Mouse (Mus musculus) WW6 (cell line): ENCODE measurements around the gene Nalcn.

Source experiments
- DNase-seq: peaks from one replicate; pipeline ENCODE4 v3.0.0-alpha.2; 2013; ENCODE audit warnings: low read depth, low spot score

Gene Nalcn

DNA sequence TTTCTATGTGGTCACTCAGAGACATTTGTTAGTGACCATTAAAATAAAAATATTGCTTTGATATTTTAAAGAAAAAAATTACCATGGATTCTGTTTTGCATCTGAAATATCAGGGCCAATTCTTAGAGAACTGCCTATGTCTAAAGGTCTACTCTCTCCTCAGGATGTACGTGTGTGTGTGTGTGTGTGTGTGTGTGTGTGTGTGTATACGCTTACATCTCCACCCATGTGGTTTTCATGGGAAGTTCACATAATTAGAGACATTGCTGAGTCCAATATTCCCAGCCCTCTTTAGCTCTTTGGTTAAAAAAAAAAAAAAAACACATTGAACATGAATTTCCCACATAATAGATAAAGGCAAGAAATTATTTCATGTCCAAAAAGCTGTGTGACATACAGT, 114.0 kb downstream of the Nalcn start:
- DNase-seq: no peak

DNA sequence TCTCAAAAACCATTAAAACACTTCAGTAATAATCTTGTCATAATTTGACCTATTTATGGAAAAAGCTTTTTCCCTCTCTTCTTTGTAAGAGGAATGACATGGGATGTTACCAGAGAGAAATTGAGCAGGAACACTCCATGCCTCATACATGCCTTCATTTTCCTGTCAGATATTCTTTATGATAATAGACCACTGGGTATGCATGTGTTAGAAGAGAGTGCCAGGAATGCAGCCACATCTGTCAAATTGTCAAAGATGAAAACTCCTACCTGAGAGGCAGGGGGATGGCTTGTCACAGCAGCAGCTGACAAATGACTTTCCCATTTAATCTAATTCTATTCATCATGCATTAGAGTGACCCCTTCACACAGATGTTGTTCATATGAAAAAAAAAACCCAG, 131.4 kb downstream of the Nalcn start:
- DNase-seq: no peak

DNA sequence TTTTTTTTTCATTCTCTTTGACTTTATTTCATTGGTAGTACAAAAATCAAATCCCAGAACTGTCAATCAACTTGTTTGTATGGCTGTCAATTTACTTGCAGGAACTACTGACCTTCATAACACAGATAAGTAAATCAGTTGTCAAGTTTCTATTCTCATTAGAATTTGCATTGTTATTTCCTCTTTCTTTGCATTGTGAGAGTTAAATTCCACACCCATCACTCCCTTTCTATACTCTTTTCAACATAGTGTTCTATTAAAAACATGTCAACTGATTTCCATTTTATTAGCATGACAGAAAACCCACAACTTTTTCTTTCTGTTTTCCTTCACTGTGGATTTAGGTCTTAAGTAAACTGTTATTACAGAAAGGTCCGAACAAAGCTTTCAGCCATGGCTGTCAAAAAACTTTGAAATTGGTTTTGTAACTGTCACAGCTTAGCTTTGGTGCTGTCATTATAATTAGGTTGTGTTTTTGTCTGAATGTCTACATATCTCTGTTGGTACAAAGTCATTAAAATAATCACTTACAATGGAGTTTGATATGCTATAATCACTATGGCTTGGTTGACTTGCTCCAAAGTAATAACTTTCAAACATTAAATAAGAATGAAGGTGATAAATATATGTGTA, 138.3 kb downstream of the Nalcn start:
- DNase-seq: no peak

DNA sequence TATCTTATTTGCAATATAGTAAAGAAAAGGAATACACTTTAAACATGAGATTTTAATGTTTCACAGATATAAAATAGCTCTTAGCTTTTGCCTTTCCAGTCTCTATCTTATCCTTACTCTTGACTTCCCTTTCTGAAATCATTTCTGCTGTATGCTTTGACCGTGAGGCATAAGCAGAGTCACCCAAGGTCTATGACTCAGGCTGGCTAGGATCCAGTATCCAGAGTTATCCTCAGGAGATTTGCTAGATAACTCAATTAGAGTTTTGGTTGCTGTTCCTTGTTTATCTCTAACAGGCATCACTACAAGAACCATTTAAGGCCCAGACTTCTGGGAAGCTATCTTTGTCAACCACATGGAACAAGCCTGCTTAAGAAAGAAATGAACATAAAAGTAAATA, 164.9 kb downstream of the Nalcn start:
- DNase-seq: no peak

GRCm38 (mm10) chr14:123446031-123446430, 180.9 kb downstream of the Nalcn start:
- DNase-seq: no peak

- DNase-seq: no peak
Measured at GRCm38 (mm10) chr14:123435542-123435941, 191.4 kb downstream of the Nalcn start.

- DNase-seq: no peak
Measured at GRCm38 (mm10) chr14:123376167-123376855, 250.6 kb downstream of the Nalcn start.

DNA sequence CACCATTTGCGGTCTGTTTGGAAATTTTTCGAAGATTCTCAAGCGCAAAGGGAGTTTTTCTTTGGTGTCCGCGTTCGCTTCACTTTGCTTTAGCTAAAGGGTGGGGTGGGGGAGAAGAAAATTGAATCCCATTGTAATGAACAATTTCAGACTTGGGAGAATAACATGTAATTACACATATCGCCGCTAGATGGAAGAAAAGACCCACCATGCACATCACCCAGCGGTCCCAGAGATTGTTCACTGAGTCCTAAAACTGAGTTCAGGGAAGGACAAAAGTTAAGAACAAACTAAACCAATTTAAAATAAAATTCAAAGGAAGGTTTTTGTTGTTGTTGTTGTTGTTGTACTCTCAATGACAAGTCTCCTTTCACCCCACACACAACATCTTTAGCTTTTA, 255.4 kb downstream of the Nalcn start:
- DNase-seq: no peak

DNA sequence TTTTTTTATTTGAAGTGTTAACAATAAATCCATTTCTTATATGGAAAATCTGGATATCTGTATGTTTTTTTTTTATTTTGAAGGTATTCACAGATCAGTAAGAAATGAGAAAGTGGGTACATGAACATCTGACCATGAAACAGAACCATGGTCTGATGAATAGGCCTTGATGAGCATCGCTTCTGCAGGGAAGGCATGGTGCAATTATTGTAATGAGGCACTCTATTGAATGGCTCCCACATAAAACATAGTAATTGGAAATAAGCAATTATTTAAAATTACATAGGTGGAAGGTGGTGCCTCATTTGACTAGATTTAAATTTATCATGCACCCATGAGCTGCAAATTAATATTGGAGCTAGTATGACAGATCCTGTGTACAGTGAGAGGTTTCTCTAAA, 267.3 kb downstream of the Nalcn start:
- no peak for DNase-seq

- peak; percentile 16 for DNase-seq
Measured at GRCm38 (mm10) chr14:123352973-123353372, 274.0 kb downstream of the Nalcn start.

DNA sequence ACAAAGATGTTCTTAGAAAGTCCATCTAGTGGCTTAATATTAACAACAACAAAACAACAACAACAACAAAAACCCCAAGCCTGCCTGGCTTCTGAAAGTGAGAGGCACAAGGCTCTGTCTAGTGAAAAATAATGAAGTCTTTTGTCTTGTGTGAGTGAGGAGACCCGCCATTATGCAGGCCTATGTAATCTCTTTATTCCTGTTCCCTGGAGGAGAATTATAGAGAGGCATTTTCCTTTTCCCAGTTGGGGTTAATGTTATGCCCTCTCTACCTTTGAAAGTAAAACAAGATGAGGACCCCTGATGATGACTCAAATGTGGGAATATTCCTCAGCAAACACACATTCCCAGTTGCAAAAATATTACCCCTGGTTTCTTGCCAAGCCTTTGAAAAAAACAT, 295.1 kb downstream of the Nalcn start:
- DNase-seq: no peak

- no peak for DNase-seq
Measured at GRCm38 (mm10) chr14:123314369-123314768, 312.6 kb downstream of the Nalcn start.

DNA sequence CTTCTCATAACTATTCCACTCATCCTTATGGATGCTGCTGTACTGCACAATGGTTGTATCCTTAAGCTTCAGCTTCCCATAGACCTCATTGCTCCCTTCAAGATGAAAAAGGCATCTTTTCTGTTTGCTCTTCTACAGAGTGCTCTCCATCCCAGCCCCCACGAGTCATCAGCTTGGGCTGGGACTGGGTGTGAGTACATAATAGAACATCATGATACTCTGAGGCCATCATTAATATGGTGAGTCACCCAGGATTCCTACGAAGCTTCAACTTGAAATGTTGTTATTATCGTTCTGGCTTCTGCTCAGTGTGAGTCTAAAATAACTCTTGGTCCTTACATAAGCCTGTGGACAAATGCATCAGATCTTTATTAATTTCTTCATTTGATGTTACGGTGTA, 314.6 kb downstream of the Nalcn start:
- no peak for DNase-seq

- no peak for DNase-seq
Measured at GRCm38 (mm10) chr14:123296068-123296467, 330.9 kb downstream of the Nalcn start.

GRCm38 (mm10) chr14:123291118-123292007, 335.6 kb downstream of the Nalcn start:
- no peak for DNase-seq

GRCm38 (mm10) chr14:123282165-123282564, 344.8 kb downstream of the Nalcn start:
- no peak for DNase-seq

GRCm38 (mm10) chr14:123272121-123272520, 354.8 kb downstream of the Nalcn start:
- no peak for DNase-seq

- DNase-seq: no peak
Measured at GRCm38 (mm10) chr14:123240738-123241137, 386.2 kb downstream of the Nalcn start.

DNA sequence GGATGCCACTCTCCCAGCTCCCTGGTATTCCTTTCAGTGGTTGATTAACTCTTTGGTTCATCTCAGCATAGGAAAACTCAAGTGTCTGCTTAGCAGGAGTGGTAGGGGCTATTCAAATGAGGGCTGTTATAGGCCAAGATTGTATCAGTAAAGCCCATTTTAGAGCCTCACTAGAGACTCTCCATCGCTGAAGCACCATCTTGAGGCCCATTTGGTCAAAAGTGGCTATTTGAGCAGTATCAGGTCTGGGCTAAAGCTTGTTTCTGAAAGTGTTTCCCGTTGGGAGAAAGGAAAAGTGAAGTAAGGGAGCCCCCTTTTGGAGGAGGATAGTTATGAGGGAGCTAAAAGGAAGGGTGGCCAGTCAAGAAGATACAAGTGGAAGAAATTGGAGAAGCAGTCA, 387.0 kb downstream of the Nalcn start:
- no peak for DNase-seq

DNA sequence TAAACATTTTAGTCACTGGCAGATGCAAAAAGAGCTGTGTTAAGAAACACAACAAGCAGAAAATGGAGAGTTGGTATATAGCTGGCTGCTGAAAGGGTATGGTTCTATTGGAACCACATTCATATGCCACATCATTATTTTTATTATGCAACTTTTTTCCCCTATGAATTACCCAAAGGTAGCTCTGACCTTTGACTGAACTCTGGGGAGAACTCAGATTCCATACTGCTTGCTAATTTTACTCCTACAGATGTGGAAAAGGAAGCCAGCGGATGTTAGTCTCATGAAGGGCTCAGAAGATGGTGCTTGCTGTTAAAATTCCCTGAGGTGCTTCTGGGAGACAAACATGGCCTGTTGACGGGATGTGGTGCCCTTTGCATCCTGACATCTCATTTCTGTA, 389.9 kb downstream of the Nalcn start:
- DNase-seq: no peak

GRCm38 (mm10) chr14:123232630-123233206, 394.2 kb downstream of the Nalcn start:
- no peak for DNase-seq
